ENCODE assay signal across 13 mouse cellular contexts in genomic region chr1:86424835-86425547, GRCm38 (mm10). TPM values are rescaled to one million over a fixed set of nuclear protein-coding genes. Genes with fewer than 3 reads are reported as not detected.
DNase-seq lines count a peak whose midpoint lies in the region; ATAC-seq and TF ChIP-seq lines count a peak whose summit lies in the region.
"Had no signal": no experiment of that assay in that cellular context is flagged by ENCODE, and none has a peak within 500 bp of the region (broad histone marks: within the 10 kb centered on the region; RNA-seq: fewer than 3 reads in every experiment).

No protein-coding gene starts in this region.

- TF ChIP-seq CTCF in left cerebral cortex, adult 2 months (IDR thresholded peaks at IDR 0.05) = no peak

- peak; percentile 85 for ATAC-seq in neural tube, embryonic 11.5 days (ENCODE audit: insufficient read depth, low FRiP score, low TSS enrichment)
- peak; percentile 21; the same call in 1 of the 2 replicates for ATAC-seq in embryonic facial prominence, embryonic 11.5 days (replicated peaks; ENCODE audit: insufficient number of reproducible peaks, low FRiP score, low TSS enrichment, low read depth)
- peak; percentile 52; the same call in 1 of the 2 replicates for ATAC-seq in hindbrain, embryonic 13.5 days (ENCODE audit: low FRiP score)
- ATAC-seq in neural tube, embryonic 13.5 days (ENCODE audit: low read depth) = peak; percentile 62

- peak; percentile 63 for DNase-seq in neural tube, embryonic 11.5 days (ENCODE audit: low spot score)
- DNase-seq in neural tube, embryonic 10.5 days (ENCODE audit: extremely low spot score, low spot score) = no peak
- peak; percentile 30 for DNase-seq in embryonic facial prominence, embryonic 11.5 days (ENCODE audit: low spot score)
- DNase-seq in left cerebral cortex, adult 2 months (ENCODE audit: extremely low spot score in 1 of 2, low spot score in 2 of 2) = no peak
- no peak for DNase-seq in urinary bladder, postnatal 36 days (ENCODE audit: low spot score in 2 of 2)
- DNase-seq in left cerebral cortex, postnatal 4 days = no peak
- DNase-seq: heart, postnatal 4 days; right cerebral cortex, postnatal 14 days had no signal

- no peaks in the 10 kb centered on the region for H3K36me3 ChIP-seq in neural tube, embryonic 11.5 days (ENCODE audit: control insufficient read depth, insufficient read depth, low read length)
- H3K36me3 ChIP-seq in embryonic facial prominence, embryonic 11.5 days (replicated peaks; ENCODE audit: control insufficient read depth, insufficient read depth, low read depth, low read length) = no peaks in the 10 kb centered on the region
- H3K36me3 ChIP-seq in hindbrain, embryonic 13.5 days = no peaks in the 10 kb centered on the region
- H3K36me3 ChIP-seq in neural tube, embryonic 13.5 days = no peaks in the 10 kb centered on the region

- peak overlapping the region; percentile 39 for H3K9ac ChIP-seq in neural tube, embryonic 11.5 days (ENCODE audit: low read length)
- H3K9ac ChIP-seq in embryonic facial prominence, embryonic 11.5 days (replicated peaks; ENCODE audit: low read length) = no peak overlapping the region
- peak overlapping the region; percentile 10; the same call in 1 of the 2 replicates for H3K9ac ChIP-seq in hindbrain, embryonic 13.5 days
- 0 out of 2 replicates have a peak overlapping the region, but pooled peaks have one; percentile 34 for H3K9ac ChIP-seq in neural tube, embryonic 13.5 days

- no peak overlapping the region for H3K4me3 ChIP-seq in neural tube, embryonic 11.5 days (ENCODE audit: low read depth, low read length)
- H3K4me3 ChIP-seq in embryonic facial prominence, embryonic 11.5 days (ENCODE audit: low read depth, low read length) = no peak overlapping the region
- H3K4me3 ChIP-seq in hindbrain, embryonic 13.5 days = no peak overlapping the region
- H3K4me3 ChIP-seq in neural tube, embryonic 13.5 days = no peak overlapping the region
- no peak overlapping the region for H3K4me3 ChIP-seq in left cerebral cortex, adult 2 months

- no peaks in the 10 kb centered on the region for H3K27me3 ChIP-seq in neural tube, embryonic 11.5 days (ENCODE audit: control insufficient read depth, insufficient read depth, low read length)
- H3K27me3 ChIP-seq in embryonic facial prominence, embryonic 11.5 days (ENCODE audit: control insufficient read depth, insufficient read depth, low read length) = no peaks in the 10 kb centered on the region
- H3K27me3 ChIP-seq in hindbrain, embryonic 13.5 days = no peaks in the 10 kb centered on the region
- H3K27me3 ChIP-seq in neural tube, embryonic 13.5 days = no peaks in the 10 kb centered on the region

- H3K4me2 ChIP-seq in neural tube, embryonic 11.5 days (ENCODE audit: low read depth) = peak overlapping the region; percentile 9; the same call in 1 of the 2 replicates
- H3K4me2 ChIP-seq in embryonic facial prominence, embryonic 11.5 days (ENCODE audit: low read depth, low read length) = no peak overlapping the region
- H3K4me2 ChIP-seq in hindbrain, embryonic 13.5 days = no peak overlapping the region
- H3K4me2 ChIP-seq in neural tube, embryonic 13.5 days = no peak overlapping the region

- WGBS in neural tube, embryonic 11.5 days = 15% methylated on average over 11 of the region's 11 CpGs
- 11% methylated on average over 11 of the region's 11 CpGs for WGBS in embryonic facial prominence, embryonic 11.5 days
- 11% methylated on average over 11 of the region's 11 CpGs for WGBS in hindbrain, embryonic 13.5 days
- 9% methylated on average over 11 of the region's 11 CpGs for WGBS in neural tube, embryonic 13.5 days

- peak overlapping the region; percentile 80 for H3K27ac ChIP-seq in neural tube, embryonic 11.5 days (ENCODE audit: low read depth, low read length)
- H3K27ac ChIP-seq in embryonic facial prominence, embryonic 11.5 days (replicated peaks; ENCODE audit: low read depth, low read length) = no peak overlapping the region
- H3K27ac ChIP-seq in hindbrain, embryonic 13.5 days = peak overlapping the region; percentile 74
- peak overlapping the region; percentile 71 for H3K27ac ChIP-seq in neural tube, embryonic 13.5 days (replicated peaks)
- H3K27ac ChIP-seq in left cerebral cortex, adult 2 months = no peak overlapping the region

- peaks cover 10% of the 10 kb centered on the region for H3K4me1 ChIP-seq in neural tube, embryonic 11.5 days (ENCODE audit: control insufficient read depth, insufficient read depth, low read length)
- no peaks in the 10 kb centered on the region; the same call in 1 of the 2 replicates for H3K4me1 ChIP-seq in embryonic facial prominence, embryonic 11.5 days (ENCODE audit: control insufficient read depth, insufficient read depth, low read length)
- peaks cover 20% of the 10 kb centered on the region for H3K4me1 ChIP-seq in hindbrain, embryonic 13.5 days (replicated peaks)
- H3K4me1 ChIP-seq in neural tube, embryonic 13.5 days (replicated peaks) = peaks cover 23% of the 10 kb centered on the region

- H3K9me3 ChIP-seq in neural tube, embryonic 11.5 days (ENCODE audit: control insufficient read depth, low read length) = no peaks in the 10 kb centered on the region
- no peaks in the 10 kb centered on the region for H3K9me3 ChIP-seq in embryonic facial prominence, embryonic 11.5 days (replicated peaks; ENCODE audit: control insufficient read depth, low read length)
- H3K9me3 ChIP-seq in hindbrain, embryonic 13.5 days = no peaks in the 10 kb centered on the region
- H3K9me3 ChIP-seq in neural tube, embryonic 13.5 days = no peaks in the 10 kb centered on the region

- intact Hi-C loops in left cerebral cortex, adult 2 months (cut with DNase I) = loop anchor here (10.0 kb wide), 1 partner anchor 50 kb away; no protein-coding TSS in a partner anchor
- intact Hi-C loops in left cerebral cortex, postnatal 4 days (cut with DNase I) = no loop called here

RNA-seq across cellular contexts. Expression of gene Nmur1, which starts 1.0 kb away (rescaled TPM):
- 0.35 TPM in 1 of 2 replicates, not detected in the other for polyA plus RNA-seq in neural tube, embryonic 11.5 days (2014; fragmentation: Nextera tagmentation; extraction: Ambion mirVana)
- polyA plus RNA-seq in embryonic facial prominence, embryonic 11.5 days (2014; fragmentation: Nextera tagmentation; extraction: Ambion mirVana) = not detected in 2 replicates
- polyA plus RNA-seq in hindbrain, embryonic 13.5 days (2015; fragmentation: Nextera tagmentation; extraction: Ambion mirVana) = not detected in 2 replicates
- polyA plus RNA-seq in neural tube, embryonic 13.5 days (2015; fragmentation: Nextera tagmentation; extraction: Ambion mirVana) = 0.49 TPM in 1 of 2 replicates, not detected in the other
- total RNA-seq in left cerebral cortex, adult 2 months (2021) = not detected
- total RNA-seq in left cerebral cortex, postnatal 4 days (2021) = under 1 TPM; 0.48 to 0.62 TPM
- total RNA-seq: adrenal gland, postnatal 4 days; heart, postnatal 4 days; left cerebral cortex, adult 18-20 months; MEL had no signal

RNA-seq across cellular contexts. Expression of gene Tex44, which starts 1.1 kb away (rescaled TPM):
- not detected in 2 replicates for polyA plus RNA-seq in neural tube, embryonic 11.5 days (2014; fragmentation: Nextera tagmentation; extraction: Ambion mirVana)
- not detected in 2 replicates for polyA plus RNA-seq in embryonic facial prominence, embryonic 11.5 days (2014; fragmentation: Nextera tagmentation; extraction: Ambion mirVana)
- not detected in 2 replicates for polyA plus RNA-seq in hindbrain, embryonic 13.5 days (2015; fragmentation: Nextera tagmentation; extraction: Ambion mirVana)
- polyA plus RNA-seq in neural tube, embryonic 13.5 days (2015; fragmentation: Nextera tagmentation; extraction: Ambion mirVana) = not detected in 2 replicates
- total RNA-seq in left cerebral cortex, adult 2 months (2021) = not detected
- total RNA-seq in left cerebral cortex, postnatal 4 days (2021) = not detected
- total RNA-seq: adrenal gland, postnatal 4 days; heart, postnatal 4 days; left cerebral cortex, adult 18-20 months; MEL had no signal

Comparison
In these comparisons a context has a peak if more than half of its experiments do, and no peak if none do; other contexts are left out.
1. DNase-seq: peak in neural tube, embryonic 11.5 days (single experiment) and embryonic facial prominence, embryonic 11.5 days (single experiment); none in neural tube, embryonic 10.5 days (single experiment), left cerebral cortex, adult 2 months (0 of 2), urinary bladder, postnatal 36 days (0 of 2) and left cerebral cortex, postnatal 4 days (single experiment).
2. ATAC-seq: peak in every context shown above with its lines; median percentile 85 in neural tube, embryonic 11.5 days; 62 in neural tube, embryonic 13.5 days; 52 in hindbrain, embryonic 13.5 days; 21 in embryonic facial prominence, embryonic 11.5 days.
3. H3K27ac ChIP-seq: peak in neural tube, embryonic 11.5 days (single experiment), hindbrain, embryonic 13.5 days (single experiment) and neural tube, embryonic 13.5 days (single experiment); none in embryonic facial prominence, embryonic 11.5 days (single experiment) and left cerebral cortex, adult 2 months (single experiment).